Mouse (Mus musculus) embryonic fibroblast, embryonic 13.5 days (primary cell): ENCODE data around the gene 4930455H04Rik. TPM values are rescaled to one million over a fixed set of nuclear protein-coding genes. Genes with fewer than 3 reads are reported as not detected.

Experiments used
- H3K27ac ChIP-seq: 2 replicates; pipeline ENCODE4 v1.5.1; 2012; ENCODE audit warnings: low read length, control low read depth, inconsistent platforms; ENCODE audit not compliant: insufficient read depth
- H3K4me1 ChIP-seq: 2 replicates; pipeline ENCODE4 v1.6.1; 2011; ENCODE audit warnings: low read length; ENCODE audit not compliant: control insufficient read depth, insufficient read depth
- H3K4me3 ChIP-seq: 2 replicates; pipeline ENCODE4 v1.5.1; 2011; ENCODE audit warnings: mild to moderate bottlenecking, control low read depth, low read length; ENCODE audit not compliant: insufficient read depth
- CTCF ChIP-seq: IDR thresholded peaks from 2 replicates; pipeline ENCODE4 v1.5.1; 2011; ENCODE audit warnings: mild to moderate bottlenecking, control low read depth, low read length, moderate library complexity, borderline replicate concordance; ENCODE audit not compliant: insufficient read depth
- POLR2A ChIP-seq: IDR thresholded peaks from 2 replicates; pipeline ENCODE4 v1.6.1; 2011; ENCODE audit warnings: low read depth, mild to moderate bottlenecking, control low read depth, low read length, moderate library complexity
- polyA plus RNA-seq: library from polyadenylated mRNA; stranded (reverse); fragments of >200 nt; gene quantifications from 2 replicates; pipeline ENCODE4 v1.2.4, GENCODE M21; 2011; ENCODE audit warnings: low read depth; ENCODE audit not compliant: missing spikeins, insufficient read length

4930455H04Rik gene
- polyA plus RNA-seq, 1 experiment, result not detected

GRCm38 (mm10) chr3:116964426-116964825, 3.6 kb upstream of the 4930455H04Rik start:
- no peak overlapping the region for H3K4me3 ChIP-seq
- no peak overlapping the region for H3K27ac ChIP-seq
- H3K4me1 ChIP-seq, result peaks cover 4% of the 10 kb centered on the region
- TF ChIP-seq POLR2A, result no peak
- TF ChIP-seq CTCF, result no peak

- TF ChIP-seq CTCF, result no peak
- no peak for TF ChIP-seq POLR2A
- Histone ChIP-seq H3K4me1 (peaks cover 4% of the 10 kb centered on the region), H3K4me3 (no peak overlapping the region), H3K27ac (no peak overlapping the region)
Measured at GRCm38 (mm10) chr3:116966225-116966624, 1.8 kb upstream of the 4930455H04Rik start.

GRCm38 (mm10) chr3:116966800-116967199, 1.3 kb upstream of the 4930455H04Rik start:
- H3K4me1 ChIP-seq, result peaks cover 4% of the 10 kb centered on the region
- H3K27ac ChIP-seq, result no peak overlapping the region
- H3K4me3 ChIP-seq, result no peak overlapping the region
- TF ChIP-seq CTCF, result no peak
- no peak for TF ChIP-seq POLR2A

GRCm38 (mm10) chr3:116967436-116967835, 631 bp upstream of the 4930455H04Rik start:
- H3K27ac ChIP-seq, result no peak overlapping the region
- peaks cover 4% of the 10 kb centered on the region for H3K4me1 ChIP-seq
- no peak overlapping the region for H3K4me3 ChIP-seq
- TF ChIP-seq CTCF (no peak), POLR2A (no peak)

GRCm38 (mm10) chr3:116968540-116968997, 502 bp downstream of the 4930455H04Rik start, which contains the start of gene Palmd:
Gene Palmd (minus strand): TSS chr3:116968987.
- Histone ChIP-seq H3K27ac (no peak within 1 kb of the TSS), H3K4me1 (peaks cover 4% of the 10 kb centered on the region), H3K4me3 (0 out of 2 replicates have a peak within 1 kb of the TSS, but pooled peaks have one; percentile 15)
- TF ChIP-seq POLR2A (no peak), CTCF (no peak)

GRCm38 (mm10) chr3:116969003-116969402, 936 bp downstream of the 4930455H04Rik start:
- no peak overlapping the region for H3K27ac ChIP-seq
- H3K4me3 ChIP-seq, result no peak overlapping the region
- peaks cover 4% of the 10 kb centered on the region for H3K4me1 ChIP-seq
- TF ChIP-seq POLR2A (no peak), CTCF (no peak)

GRCm38 (mm10) chr3:116969786-116970185, 1.7 kb downstream of the 4930455H04Rik start:
- H3K4me1 ChIP-seq, result peaks cover 4% of the 10 kb centered on the region
- H3K4me3 ChIP-seq, result no peak overlapping the region
- no peak overlapping the region for H3K27ac ChIP-seq
- TF ChIP-seq POLR2A (no peak), CTCF (no peak)

GRCm38 (mm10) chr3:116981811-116982575, 13.9 kb downstream of the 4930455H04Rik start:
- H3K27ac ChIP-seq, result no peak overlapping the region
- no peaks in the 10 kb centered on the region for H3K4me1 ChIP-seq
- no peak for TF ChIP-seq CTCF
- no peak for TF ChIP-seq POLR2A
- no peak overlapping the region for H3K4me3 ChIP-seq

- TF ChIP-seq POLR2A, result no peak
- TF ChIP-seq CTCF, result no peak
- Histone ChIP-seq H3K4me1 (no peaks in the 10 kb centered on the region), H3K27ac (no peak overlapping the region), H3K4me3 (no peak overlapping the region)
Measured at GRCm38 (mm10) chr3:116985042-116985455, 17.0 kb downstream of the 4930455H04Rik start.

GRCm38 (mm10) chr3:116985741-116986140, 17.7 kb downstream of the 4930455H04Rik start:
- Histone ChIP-seq H3K4me1 (no peaks in the 10 kb centered on the region), H3K4me3 (no peak overlapping the region), H3K27ac (no peak overlapping the region)
- no peak for TF ChIP-seq POLR2A
- no peak for TF ChIP-seq CTCF
